Mouse (Mus musculus) lung, adult 2 months (tissue): ENCODE measurements around the gene Nexn.

ENCODE experiments used
- CTCF ChIP-seq: fragments of 200-500 bp; IDR thresholded peaks from 2 replicates; pipeline ENCODE4 v1.5.1; 2011; ENCODE audit warnings: mild to moderate bottlenecking, low read length, control low read depth; ENCODE audit not compliant: insufficient read depth
- POLR2A ChIP-seq: fragments of 200-500 bp; IDR thresholded peaks from 2 replicates; pipeline ENCODE4 v1.6.1; 2011; ENCODE audit warnings: low read depth, mild to moderate bottlenecking, control low read depth, low read length, borderline replicate concordance; ENCODE audit errors: extremely low read depth

DNA sequence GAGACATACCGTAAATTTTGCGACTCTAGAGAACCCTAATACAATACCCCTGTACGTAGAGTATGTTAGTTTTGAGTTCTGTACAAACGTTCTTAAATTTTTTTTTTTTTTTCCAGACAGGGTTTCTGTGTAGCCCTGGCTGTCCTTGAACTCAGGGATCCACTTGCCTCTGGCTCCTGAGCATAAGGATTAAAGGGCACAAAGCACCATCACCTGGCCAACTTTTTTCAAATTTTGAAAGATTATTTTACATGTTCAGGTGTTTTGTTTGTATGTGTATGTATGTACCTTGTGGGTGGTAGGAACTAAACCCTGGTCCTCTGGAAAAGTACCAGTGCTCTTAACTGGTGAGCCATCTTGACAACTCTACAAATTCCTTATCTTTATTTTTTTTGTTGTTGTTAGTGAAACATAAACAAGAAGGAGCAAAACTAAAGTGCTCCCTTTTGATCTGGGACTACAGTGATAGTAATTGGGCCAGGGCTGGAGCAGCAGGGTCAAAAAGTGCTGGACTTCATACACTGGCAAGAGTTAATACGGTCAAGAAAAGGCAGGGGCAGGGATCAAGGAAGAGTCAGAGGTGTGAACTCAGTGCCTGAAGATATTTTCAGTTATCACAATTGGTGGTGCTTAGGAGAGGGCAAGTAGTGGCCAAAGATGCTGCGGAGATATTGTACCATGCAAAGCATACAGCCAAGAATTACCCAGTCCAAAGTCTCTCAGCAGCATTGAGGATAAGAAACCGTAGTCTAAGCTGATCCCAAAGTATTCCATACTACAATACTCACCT lies 57.9 kb downstream of the Nexn start:
- TF ChIP-seq CTCF (no peak), POLR2A (no peak)
